12 mouse cellular contexts compared by ENCODE assay signal in the genomic region with DNA sequence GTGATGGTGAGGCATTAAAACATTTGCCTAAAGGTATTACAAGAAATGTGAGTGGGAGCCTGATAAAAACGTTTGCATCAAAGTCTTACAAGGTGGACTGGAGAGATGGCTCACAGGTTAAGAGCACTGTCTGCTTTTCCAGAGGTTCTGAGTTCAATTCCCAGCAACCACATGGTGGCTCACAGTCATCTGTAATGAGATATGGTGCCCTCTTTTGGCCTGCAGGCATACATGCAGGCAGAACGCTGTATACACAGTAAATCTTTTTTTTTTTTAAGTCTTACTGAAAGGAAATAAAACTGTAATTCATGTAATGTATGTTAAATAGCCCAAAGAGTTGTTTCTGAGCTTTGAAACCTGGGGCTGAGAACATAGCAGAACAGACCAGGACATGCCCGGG. TPM values are rescaled to one million over a fixed set of nuclear protein-coding genes. Genes with fewer than 3 reads are reported as not detected.
"Had no signal": no experiment of that assay in that cellular context is flagged by ENCODE, and none has a peak within 500 bp of the region (broad histone marks: within the 10 kb centered on the region; RNA-seq: fewer than 3 reads in every experiment).

No protein-coding gene starts in this region.

RNA-seq across cellular contexts. Expression of a gene that starts 23.8 kb away (rescaled TPM):
- total RNA-seq: gastrocnemius, postnatal 4 days; heart, postnatal 14 days; heart, postnatal 36 days; hindbrain, postnatal 0 days; layer of hippocampus, adult 18-20 months; layer of hippocampus, postnatal 10 days had no signal

RNA-seq across cellular contexts. Expression of a gene that starts 39.4 kb away (rescaled TPM):
- total RNA-seq: gastrocnemius, adult 2 months; gastrocnemius, postnatal 25 days; gastrocnemius, postnatal 4 days; granulocyte monocyte progenitor cell, adult 5-6 weeks; heart, postnatal 36 days; hematopoietic stem cell, adult 5-6 weeks had no signal
- polyA plus RNA-seq: liver, embryonic 13.5 days; liver, embryonic 16.5 days had no signal
